Mouse (Mus musculus) liver, adult 2 months (tissue): Measurements from ENCODE around the gene Pi4kb.
"Not testable (repeated sequence)": the region's sequence is repeated elsewhere in the genome, so short reads cannot be mapped to it uniquely, and the experiment has no call there.

Experiments
- CTCF ChIP-seq: fragments of 200-500 bp; IDR thresholded peaks from 2 replicates; pipeline ENCODE4 v1.5.1; 2011; ENCODE audit warnings: low read depth, low read length, control low read depth
- POLR2A ChIP-seq: fragments of 200-500 bp; IDR thresholded peaks from 2 replicates; pipeline ENCODE4 v1.6.1; 2011; ENCODE audit warnings: low read length, control low read depth; ENCODE audit not compliant: insufficient read depth; ENCODE audit errors: extremely low read depth

GRCm38 (mm10) chr3:95029291-95029827 is 54.8 kb downstream of the Pi4kb start:
- TF ChIP-seq CTCF, POLR2A: not testable (repeated sequence)
